Mouse (Mus musculus): Measurements from ENCODE around the gene Rapgef5.

- peak; percentile 64 for TF ChIP-seq CTCF (IDR thresholded peaks at IDR 0.05; ENCODE audit: control insufficient read depth, insufficient read depth, insufficient read length)
- no peak for TF ChIP-seq MAX (IDR thresholded peaks at IDR 0.05)
- TF ChIP-seq USF1 (IDR thresholded peaks at IDR 0.05; ENCODE audit: low read depth) = no peak
- no peak for TF ChIP-seq CEBPB (IDR thresholded peaks at IDR 0.05; ENCODE audit: low read depth)
- no peak for TF ChIP-seq FOSL1 (IDR thresholded peaks at IDR 0.05; ENCODE audit: insufficient read depth, low read length, poor library complexity, severe bottlenecking)
- no peak for TF ChIP-seq MYOG (IDR thresholded peaks at IDR 0.05; ENCODE audit: control insufficient read depth, extremely low read depth, insufficient read length)
Measured at GRCm38 (mm10) chr12:117769113-117769512, 252.8 kb downstream of the Rapgef5 start.
